Mouse (Mus musculus) C2C12 (cell line): ENCODE data around the gene Rxfp1. TPM values are rescaled to one million over a fixed set of nuclear protein-coding genes. Genes with fewer than 3 reads are reported as not detected.

Experiments used
- H3K27me3 ChIP-seq: one replicate; pipeline ENCODE4 v1.6.1; 2011; ENCODE audit not compliant: control insufficient read depth, insufficient read depth, insufficient read length
- H3K36me3 ChIP-seq: one replicate; pipeline ENCODE4 v1.6.1; 2011; ENCODE audit not compliant: control insufficient read depth, insufficient read depth
- H3K4me3 ChIP-seq: one replicate; pipeline ENCODE4 v1.5.1; 2011; ENCODE audit warnings: mild to moderate bottlenecking, control low read depth; ENCODE audit not compliant: poor library complexity, insufficient read depth, severe bottlenecking
- H3K79me2 ChIP-seq: one replicate; pipeline ENCODE4 v1.6.1; 2011; ENCODE audit not compliant: control insufficient read depth, insufficient read depth
- H3K79me3 ChIP-seq: one replicate; pipeline ENCODE4 v1.6.1; 2011; ENCODE audit warnings: low read depth, control low read depth
- H3ac ChIP-seq: one replicate; pipeline ENCODE3; 2011; ENCODE audit warnings: low read depth; ENCODE audit not compliant: control insufficient read depth, insufficient read length
- CEBPB ChIP-seq: IDR thresholded peaks from one replicate; pipeline ENCODE4 v1.6.1; 2011; ENCODE audit warnings: low read depth, mild to moderate bottlenecking, control low read depth, moderate library complexity
- CTCF ChIP-seq: IDR thresholded peaks from one replicate; pipeline ENCODE4 v1.5.1; 2011; ENCODE audit not compliant: control insufficient read depth, insufficient read depth, insufficient read length
- FOSL1 ChIP-seq: IDR thresholded peaks from one replicate; pipeline ENCODE4 v1.8.0; 2011; ENCODE audit warnings: mild to moderate bottlenecking, low read length; ENCODE audit not compliant: poor library complexity, insufficient read depth, severe bottlenecking
- MAX ChIP-seq: IDR thresholded peaks from one replicate; pipeline ENCODE4 v1.6.1; 2011; ENCODE audit warnings: mild to moderate bottlenecking, control low read depth
- MYOD1 ChIP-seq: IDR thresholded peaks from one replicate; pipeline ENCODE4 v1.6.1; 2011; ENCODE audit warnings: low read depth; ENCODE audit not compliant: control insufficient read depth, insufficient read length
- MYOG ChIP-seq: IDR thresholded peaks from one replicate; pipeline ENCODE4 v1.6.1; 2011; ENCODE audit not compliant: control insufficient read depth, insufficient read length; ENCODE audit errors: extremely low read depth
- USF1 ChIP-seq: IDR thresholded peaks from one replicate; pipeline ENCODE4 v1.6.1; 2011; ENCODE audit warnings: low read depth, mild to moderate bottlenecking, control low read depth, moderate library complexity
- polyA plus RNA-seq: library from polyadenylated mRNA; unstranded; fragments of >200 nt; fragmentation: generic; extraction: Trizol; gene quantifications from one replicate; pipeline ENCODE4 v1.2.1, GENCODE M21; 2012; ENCODE audit warnings: missing spikeins

Rxfp1 gene
- polyA plus RNA-seq, 1 experiment = not detected

GRCm38 (mm10) chr3:79745101-79745500, 7.4 kb upstream of the Rxfp1 start:
- Histone ChIP-seq H3K36me3 (no peaks in the 10 kb centered on the region), H3K79me3 (no peaks in the 10 kb centered on the region), H3K27me3 (no peaks in the 10 kb centered on the region), H3K4me3 (no peak overlapping the region), H3K79me2 (no peaks in the 10 kb centered on the region), H3ac (no peak overlapping the region)
- TF ChIP-seq MYOD1 (no peak), CTCF (no peak), MYOG (no peak), FOSL1 (no peak), CEBPB (no peak)

- Histone ChIP-seq H3K36me3 (no peaks in the 10 kb centered on the region), H3K79me3 (no peaks in the 10 kb centered on the region), H3K4me3 (no peak overlapping the region), H3K27me3 (no peaks in the 10 kb centered on the region), H3ac (no peak overlapping the region), H3K79me2 (no peaks in the 10 kb centered on the region)
- TF ChIP-seq CTCF = no peak
- TF ChIP-seq MAX = no peak
- TF ChIP-seq MYOG = no peak
- no peak for TF ChIP-seq CEBPB
- TF ChIP-seq USF1 = no peak
- no peak for TF ChIP-seq MYOD1
- TF ChIP-seq FOSL1 = no peak
Observed at GRCm38 (mm10) chr3:79744415-79744814, 6.7 kb upstream of the Rxfp1 start.

GRCm38 (mm10) chr3:79740351-79740750, 2.7 kb upstream of the Rxfp1 start:
- no peak for TF ChIP-seq MYOG
- no peak for TF ChIP-seq CTCF
- no peak for TF ChIP-seq MYOD1
- no peak for TF ChIP-seq MAX
- no peak for TF ChIP-seq FOSL1
- no peak for TF ChIP-seq USF1
- no peaks in the 10 kb centered on the region for H3K36me3 ChIP-seq
- no peak overlapping the region for H3ac ChIP-seq
- no peaks in the 10 kb centered on the region for H3K79me3 ChIP-seq
- H3K27me3 ChIP-seq = no peaks in the 10 kb centered on the region
- H3K79me2 ChIP-seq = no peaks in the 10 kb centered on the region
- H3K4me3 ChIP-seq = no peak overlapping the region

GRCm38 (mm10) chr3:79738451-79738850, 771 bp upstream of the Rxfp1 start:
- no peaks in the 10 kb centered on the region for H3K79me3 ChIP-seq
- H3K79me2 ChIP-seq = no peaks in the 10 kb centered on the region
- no peak overlapping the region for H3K4me3 ChIP-seq
- H3ac ChIP-seq = no peak overlapping the region
- H3K36me3 ChIP-seq = no peaks in the 10 kb centered on the region
- TF ChIP-seq USF1 = no peak
- TF ChIP-seq MAX = no peak
- no peak for TF ChIP-seq MYOD1
- no peak for TF ChIP-seq MYOG
- TF ChIP-seq CTCF = no peak
- TF ChIP-seq FOSL1 = no peak
- no peak for TF ChIP-seq CEBPB
- no peaks in the 10 kb centered on the region for H3K27me3 ChIP-seq

GRCm38 (mm10) chr3:79726506-79727075, 11.1 kb downstream of the Rxfp1 start:
- H3K27me3 ChIP-seq = peaks cover 4% of the 10 kb centered on the region

DNA sequence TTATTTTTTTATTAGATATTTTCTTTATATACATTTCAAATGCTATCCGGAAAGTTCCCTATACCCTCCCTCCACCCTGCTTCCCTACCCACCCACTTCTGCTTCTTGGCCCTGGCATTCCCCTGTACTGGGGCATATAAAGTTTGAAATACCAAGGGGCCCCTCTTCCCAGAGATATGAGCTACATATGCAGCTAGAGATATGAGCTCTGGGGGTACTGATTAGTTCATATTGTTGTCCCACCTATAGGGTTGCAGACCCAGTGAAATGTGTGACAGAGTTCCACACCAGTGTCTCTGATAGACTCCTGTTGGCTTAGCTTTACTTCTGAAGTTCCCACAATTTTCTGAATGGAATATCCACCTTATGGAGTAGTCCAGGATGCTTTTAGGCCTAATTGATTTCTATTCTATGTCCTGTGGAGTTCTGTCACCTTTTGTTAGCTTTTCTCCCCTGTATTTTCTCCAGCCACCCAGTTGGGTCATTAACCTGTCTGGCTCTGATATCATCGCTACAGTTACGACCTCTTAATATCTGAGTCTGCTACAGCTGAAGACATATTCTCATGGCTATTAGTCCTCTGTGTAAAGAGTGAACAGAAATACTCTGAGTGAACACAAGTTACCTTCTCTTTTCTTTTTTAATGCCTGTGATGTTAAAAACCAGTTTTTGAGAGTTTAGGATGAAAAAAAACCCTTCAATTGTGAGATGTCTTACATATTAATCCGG, 16.8 kb downstream of the Rxfp1 start:
- no peak for TF ChIP-seq MYOG
- no peak for TF ChIP-seq USF1
- TF ChIP-seq MAX = no peak
- TF ChIP-seq FOSL1 = no peak
- no peak for TF ChIP-seq MYOD1
- no peak for TF ChIP-seq CEBPB
- TF ChIP-seq CTCF = no peak
- H3ac ChIP-seq = no peak overlapping the region
- peaks cover 4% of the 10 kb centered on the region for H3K27me3 ChIP-seq
- no peaks in the 10 kb centered on the region for H3K36me3 ChIP-seq
- no peaks in the 10 kb centered on the region for H3K79me2 ChIP-seq
- H3K4me3 ChIP-seq = no peak overlapping the region
- H3K79me3 ChIP-seq = no peaks in the 10 kb centered on the region

More at GRCm38 (mm10) chr3:79726506-79727075, 11.1 kb downstream of the Rxfp1 start:
- H3K79me2 ChIP-seq = no peaks in the 10 kb centered on the region
- H3K36me3 ChIP-seq = no peaks in the 10 kb centered on the region
- no peaks in the 10 kb centered on the region for H3K79me3 ChIP-seq
- H3ac ChIP-seq = no peak overlapping the region
- H3K4me3 ChIP-seq = no peak overlapping the region
- no peak for TF ChIP-seq MAX
